Mouse (Mus musculus): ENCODE results near the gene Ern1. TPM values are rescaled to one million over a fixed set of nuclear protein-coding genes. Genes with fewer than 3 reads are reported as not detected.
"Not testable (repeated sequence)": the region's sequence is repeated elsewhere in the genome, so short reads cannot be mapped to it uniquely, and the experiment has no call there.

Ern1 gene
- polyA plus RNA-seq, 1 experiment from 2014 or later = 8.2 TPM

DNA sequence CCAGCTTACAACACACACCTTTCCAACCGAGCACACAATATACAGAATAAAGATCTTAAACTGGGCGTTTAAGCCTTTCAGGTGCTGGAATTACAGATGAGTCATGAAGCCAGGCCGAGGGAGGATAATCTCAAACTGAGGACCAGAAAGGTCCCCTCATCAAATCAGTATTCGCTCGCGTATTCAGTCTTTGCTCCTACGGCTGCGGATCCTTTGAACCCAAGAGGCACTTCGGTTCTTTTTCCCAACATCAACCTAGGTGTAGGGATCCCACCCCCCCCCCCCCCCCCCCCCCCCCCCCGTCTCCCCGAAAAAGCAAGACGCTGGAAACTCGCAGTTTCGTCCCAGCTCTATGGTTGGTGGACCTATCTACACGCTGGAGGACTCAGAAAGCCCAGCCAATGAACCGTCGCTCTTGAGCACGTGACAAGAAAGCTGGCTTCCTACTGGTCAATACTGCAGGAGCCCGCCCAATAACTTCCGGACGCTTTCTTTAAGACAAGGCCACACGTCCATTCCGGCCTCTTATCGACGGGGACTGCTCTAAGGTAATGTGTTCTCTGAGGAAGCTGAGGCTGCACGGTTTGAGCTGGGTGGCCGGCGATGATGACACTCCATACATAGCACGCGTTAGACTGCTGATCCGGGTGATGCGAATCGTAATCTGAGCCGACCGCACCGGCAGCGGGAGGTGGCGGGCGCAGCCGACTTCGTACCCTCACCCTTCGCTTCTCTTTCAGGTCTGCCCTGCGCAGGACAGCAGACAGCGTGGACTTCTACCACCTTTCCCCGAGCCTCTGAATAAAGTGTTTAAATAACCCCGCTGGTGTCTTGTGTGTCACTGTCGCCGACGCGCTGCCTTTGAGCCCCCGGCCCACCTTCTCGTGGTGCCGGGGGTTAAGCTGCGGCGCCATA is 13.0 kb upstream of the Ern1 start:
- WGBS = under 1% methylated on average over 55 of the region's 55 CpGs
- H3K27me3 ChIP-seq (ENCODE audit: low read depth, poor library complexity, severe bottlenecking) = no peaks in the 10 kb centered on the region
- H3K4me3 ChIP-seq = peak overlapping the region; percentile 87
- DNase-seq (ENCODE audit: low spot score) = peak; percentile 88
- H3K4me1 ChIP-seq = peaks cover 21% of the 10 kb centered on the region
- H3K9me3 ChIP-seq (replicated peaks) = no peaks in the 10 kb centered on the region
- H3K36me3 ChIP-seq = no peaks in the 10 kb centered on the region
- peak overlapping the region; percentile 99 for H3K27ac ChIP-seq

DNA sequence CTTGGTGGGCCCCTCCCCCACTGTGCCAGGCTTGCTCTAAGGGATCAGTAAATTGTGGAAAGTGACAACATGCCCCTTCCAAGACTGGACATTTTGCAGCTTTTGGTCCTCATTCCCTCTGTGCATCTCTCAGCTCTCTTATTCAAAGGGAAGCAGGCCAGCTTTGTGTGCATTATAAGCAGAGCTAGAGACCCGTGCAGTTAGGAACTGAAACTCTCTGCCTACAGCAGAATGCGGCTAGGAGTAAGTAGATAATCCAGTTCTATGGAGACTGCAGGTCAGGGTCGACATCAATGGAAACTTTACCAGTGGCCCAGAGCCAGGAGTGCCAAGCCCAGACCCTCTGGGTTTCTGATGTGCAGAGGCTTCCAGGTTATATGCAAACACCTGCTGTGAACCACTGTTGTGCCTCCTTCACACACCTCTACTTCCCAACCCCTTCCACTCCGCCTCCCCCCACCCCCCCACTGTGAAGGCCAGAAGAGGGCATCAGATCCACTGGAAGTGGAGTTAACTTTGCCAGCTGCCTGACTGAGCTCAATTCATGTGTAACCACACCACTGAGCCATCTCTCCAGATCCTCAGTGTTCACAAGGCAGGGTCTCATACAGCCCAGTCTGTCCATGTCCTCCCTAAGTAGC is 11.2 kb upstream of the Ern1 start:
- DNase-seq (ENCODE audit: low spot score) = no peak
- Histone ChIP-seq H3K9me3 (replicated peaks) (no peaks in the 10 kb centered on the region), H3K4me1 (peaks cover 21% of the 10 kb centered on the region), H3K36me3 (no peaks in the 10 kb centered on the region), H3K4me3 (no peak overlapping the region), H3K27me3 (ENCODE audit: low read depth, poor library complexity, severe bottlenecking) (no peaks in the 10 kb centered on the region), H3K27ac (no peak overlapping the region)
- WGBS = 40% methylated on average over 4 of the region's 4 CpGs

DNA sequence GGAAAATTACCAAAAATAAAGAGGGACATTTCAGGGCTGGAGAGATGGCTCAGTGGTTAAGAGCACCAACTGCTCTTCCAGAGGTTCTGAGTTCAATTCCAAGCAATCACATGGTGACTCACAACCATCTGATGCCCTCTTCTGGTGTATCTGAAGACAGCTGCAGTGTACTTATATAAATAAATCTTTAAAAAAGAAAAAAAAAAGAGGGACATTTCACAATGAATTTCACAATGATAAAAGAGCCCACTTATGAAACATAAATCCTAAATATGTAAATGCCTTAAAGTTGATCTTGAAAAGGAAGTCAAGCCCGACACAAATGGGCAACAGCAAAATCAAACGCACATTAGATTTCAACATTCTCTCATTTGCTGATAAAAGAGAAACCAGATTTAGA is 10.3 kb upstream of the Ern1 start:
- Histone ChIP-seq H3K27ac (no peak overlapping the region), H3K27me3 (ENCODE audit: low read depth, poor library complexity, severe bottlenecking) (no peaks in the 10 kb centered on the region), H3K36me3 (no peaks in the 10 kb centered on the region), H3K4me3 (no peak overlapping the region), H3K9me3 (replicated peaks) (no peaks in the 10 kb centered on the region), H3K4me1 (peaks cover 18% of the 10 kb centered on the region)
- 92% methylated on average over 2 of the region's 2 CpGs for WGBS
- no peak for DNase-seq (ENCODE audit: low spot score)

DNA sequence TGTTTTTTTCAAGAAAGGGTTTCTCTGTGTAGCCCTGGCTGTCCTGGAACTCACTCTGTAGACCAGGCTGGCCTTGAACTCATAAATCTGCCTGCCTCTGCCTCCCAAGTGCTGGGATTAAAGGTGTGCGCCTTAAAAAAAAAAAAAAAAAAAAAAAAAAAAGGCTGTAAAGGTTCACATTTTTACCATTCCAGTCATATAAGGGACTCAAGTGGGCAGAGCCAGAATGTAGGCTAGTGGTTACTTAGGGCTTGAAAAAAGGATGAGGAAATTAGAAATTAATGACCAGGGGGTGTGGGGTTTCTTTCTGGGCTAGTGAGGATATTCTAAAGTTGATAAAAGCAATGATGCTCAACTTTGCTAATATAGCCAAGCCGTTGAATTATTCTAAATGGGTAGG is 9.4 kb upstream of the Ern1 start:
- peaks cover 17% of the 10 kb centered on the region for H3K4me1 ChIP-seq
- H3K4me3 ChIP-seq; H3K27ac ChIP-seq; H3K36me3 ChIP-seq; H3K9me3 ChIP-seq (replicated peaks); DNase-seq (ENCODE audit: low spot score); H3K27me3 ChIP-seq (ENCODE audit: low read depth, poor library complexity, severe bottlenecking): not testable (repeated sequence)
- WGBS = 94% methylated on average over 2 of the region's 2 CpGs

DNA sequence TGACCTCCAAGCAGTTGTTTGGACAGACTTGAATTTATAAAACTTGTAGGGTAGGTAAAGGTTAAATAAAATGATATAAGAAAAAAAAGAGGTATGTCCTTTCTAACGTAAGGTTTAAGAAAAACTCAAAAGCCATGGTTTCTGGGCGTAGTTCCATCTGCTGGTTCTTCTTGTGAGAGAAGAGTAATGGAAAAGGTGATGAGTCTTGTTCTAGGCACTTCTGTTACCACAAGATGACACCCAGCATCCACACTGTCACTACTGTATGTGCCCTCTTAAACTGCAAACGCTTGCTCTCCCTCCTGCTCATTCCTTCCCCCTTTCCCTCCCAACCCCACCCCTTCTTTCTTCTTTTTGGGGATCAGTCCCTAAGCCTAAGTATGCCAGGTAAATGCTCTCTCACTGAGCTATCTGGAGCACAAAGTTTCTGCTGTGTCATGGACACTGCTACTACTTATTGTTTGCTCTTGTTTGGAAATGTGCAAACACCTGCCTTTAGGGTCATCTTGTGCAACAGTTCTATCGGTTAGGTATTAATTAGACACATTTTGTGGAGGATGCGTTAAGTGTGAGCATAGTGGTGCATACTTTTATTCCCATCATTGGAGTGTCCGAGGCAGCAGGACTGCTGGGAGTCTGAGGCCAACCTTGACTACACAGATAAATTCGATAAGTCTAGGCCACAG is 5.5 kb upstream of the Ern1 start:
- WGBS = 83% methylated on average over 7 of the region's 7 CpGs
- H3K27me3 ChIP-seq (ENCODE audit: low read depth, poor library complexity, severe bottlenecking) = no peaks in the 10 kb centered on the region
- no peak for DNase-seq (ENCODE audit: low spot score)

DNA sequence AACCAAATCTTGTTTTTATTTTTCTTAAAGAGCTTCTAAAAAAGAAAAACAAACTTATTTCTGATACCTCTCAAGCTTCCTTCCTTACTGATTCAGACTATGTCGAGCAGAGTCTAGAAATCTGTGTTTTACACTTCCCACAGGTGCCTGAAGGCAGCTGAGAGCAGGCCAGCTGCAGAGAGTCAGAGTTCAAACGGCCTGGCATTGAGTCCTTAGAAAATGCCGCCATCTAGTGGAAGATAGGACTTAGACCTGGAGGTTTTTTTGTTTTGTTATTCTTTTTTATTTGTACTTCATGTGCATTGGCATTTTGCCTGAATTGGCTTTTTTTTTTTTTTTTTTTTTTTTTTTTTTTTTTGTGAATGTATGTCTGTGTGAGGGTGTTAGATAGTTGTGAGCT is 3.7 kb upstream of the Ern1 start:
- Histone ChIP-seq H3K36me3 (no peaks in the 10 kb centered on the region), H3K4me1 (peaks cover 16% of the 10 kb centered on the region), H3K27ac (no peak overlapping the region), H3K4me3 (no peak overlapping the region), H3K27me3 (ENCODE audit: low read depth, poor library complexity, severe bottlenecking) (no peaks in the 10 kb centered on the region), H3K9me3 (replicated peaks) (no peaks in the 10 kb centered on the region)
- DNase-seq (ENCODE audit: low spot score) = peak; percentile 60
- under 1% methylated on average over 3 of the region's 3 CpGs for WGBS

More for the DNA sequence above, 5.5 kb upstream of the Ern1 start:
- no peak overlapping the region for H3K27ac ChIP-seq
- peaks cover 11% of the 10 kb centered on the region for H3K4me1 ChIP-seq
- no peak overlapping the region for H3K4me3 ChIP-seq
- H3K9me3 ChIP-seq (replicated peaks) = no peaks in the 10 kb centered on the region
- H3K36me3 ChIP-seq = no peaks in the 10 kb centered on the region

DNA sequence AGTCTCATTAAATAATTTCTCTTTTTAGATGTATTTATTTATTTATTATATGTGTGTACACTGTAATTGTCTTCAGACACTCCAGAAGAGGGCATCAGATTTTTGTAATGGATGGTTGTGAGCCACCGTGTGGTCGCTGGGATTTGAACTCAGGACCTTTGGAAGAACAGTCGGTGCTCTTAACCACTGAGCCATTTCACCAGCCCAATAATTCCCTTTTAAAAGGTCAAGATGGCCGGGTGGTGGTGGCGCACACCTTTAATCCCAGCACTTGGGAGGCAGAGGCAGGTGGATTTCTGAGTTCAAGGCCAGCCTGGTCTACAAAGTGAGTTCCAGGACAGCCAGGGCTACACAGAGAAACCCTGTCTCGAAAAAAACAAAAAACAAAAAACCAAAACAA is 2.9 kb upstream of the Ern1 start:
- H3K36me3 ChIP-seq; H3K4me3 ChIP-seq; H3K27ac ChIP-seq; DNase-seq (ENCODE audit: low spot score); H3K9me3 ChIP-seq (replicated peaks); H3K27me3 ChIP-seq (ENCODE audit: low read depth, poor library complexity, severe bottlenecking): not testable (repeated sequence)
- 91% methylated on average over 6 of the region's 6 CpGs for WGBS
- H3K4me1 ChIP-seq = peaks cover 23% of the 10 kb centered on the region

DNA sequence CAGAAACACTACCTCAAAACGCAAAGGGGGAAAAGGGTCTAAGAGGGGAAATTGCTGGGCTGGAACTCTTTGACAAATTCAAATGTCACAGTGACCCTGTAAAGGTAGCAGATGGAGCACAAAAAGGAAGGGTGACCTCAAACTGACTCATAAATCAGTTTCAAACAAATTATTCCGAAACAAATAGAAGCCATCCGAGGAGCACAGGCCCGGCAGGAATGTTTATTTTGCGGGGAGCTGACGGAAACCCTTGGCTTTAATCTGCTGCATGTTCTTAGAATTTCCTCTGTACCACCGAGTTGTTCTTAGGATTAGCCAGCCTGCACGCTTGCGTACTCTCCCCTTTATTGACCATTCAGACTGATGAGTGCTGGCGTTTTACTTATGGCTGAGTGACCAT is 2.4 kb upstream of the Ern1 start:
- no peaks in the 10 kb centered on the region for H3K9me3 ChIP-seq (replicated peaks)
- WGBS = 51% methylated on average over 10 of the region's 10 CpGs
- DNase-seq (ENCODE audit: low spot score) = no peak
- H3K27me3 ChIP-seq (ENCODE audit: low read depth, poor library complexity, severe bottlenecking) = no peaks in the 10 kb centered on the region
- no peaks in the 10 kb centered on the region for H3K36me3 ChIP-seq
- peaks cover 23% of the 10 kb centered on the region for H3K4me1 ChIP-seq
- H3K4me3 ChIP-seq = no peak overlapping the region
- H3K27ac ChIP-seq = no peak overlapping the region

DNA sequence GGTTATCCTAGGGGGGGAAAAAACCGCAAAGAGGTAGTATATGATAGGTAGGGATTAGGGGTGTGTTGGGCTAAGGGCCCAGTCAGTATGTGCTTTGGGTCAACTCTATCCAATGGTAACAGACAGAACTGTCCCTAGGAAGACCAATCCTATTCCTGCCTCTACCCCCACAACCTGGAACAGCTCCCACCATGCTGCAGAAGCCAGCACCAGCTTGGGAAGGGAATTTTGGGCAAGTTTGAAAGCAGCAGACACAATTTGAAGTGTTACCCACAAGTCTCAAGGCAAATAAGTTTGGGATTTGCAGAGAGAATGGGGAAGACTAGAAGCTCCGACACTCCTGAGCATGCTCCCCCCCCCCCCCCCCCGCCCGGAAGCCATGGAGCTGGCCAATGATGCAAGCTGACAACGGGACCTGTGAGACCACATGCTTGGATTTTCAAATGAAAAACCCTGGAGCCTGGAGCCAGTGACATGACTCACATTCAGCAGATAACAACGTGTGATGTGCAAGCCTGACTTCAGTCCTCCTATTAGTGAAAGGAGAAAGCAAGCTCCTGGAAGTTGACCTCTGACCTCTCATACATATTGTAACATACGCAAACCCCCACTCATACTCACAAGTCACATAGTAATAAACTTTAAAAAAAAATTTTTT is 1.5 kb upstream of the Ern1 start:
- H3K27ac ChIP-seq = no peak overlapping the region
- no peak for DNase-seq (ENCODE audit: low spot score)
- H3K4me1 ChIP-seq = peaks cover 23% of the 10 kb centered on the region
- no peaks in the 10 kb centered on the region for H3K27me3 ChIP-seq (ENCODE audit: low read depth, poor library complexity, severe bottlenecking)
- no peaks in the 10 kb centered on the region for H3K9me3 ChIP-seq (replicated peaks)
- H3K4me3 ChIP-seq = no peak overlapping the region
- WGBS = 64% methylated on average over 7 of the region's 7 CpGs
- H3K36me3 ChIP-seq = no peaks in the 10 kb centered on the region

DNA sequence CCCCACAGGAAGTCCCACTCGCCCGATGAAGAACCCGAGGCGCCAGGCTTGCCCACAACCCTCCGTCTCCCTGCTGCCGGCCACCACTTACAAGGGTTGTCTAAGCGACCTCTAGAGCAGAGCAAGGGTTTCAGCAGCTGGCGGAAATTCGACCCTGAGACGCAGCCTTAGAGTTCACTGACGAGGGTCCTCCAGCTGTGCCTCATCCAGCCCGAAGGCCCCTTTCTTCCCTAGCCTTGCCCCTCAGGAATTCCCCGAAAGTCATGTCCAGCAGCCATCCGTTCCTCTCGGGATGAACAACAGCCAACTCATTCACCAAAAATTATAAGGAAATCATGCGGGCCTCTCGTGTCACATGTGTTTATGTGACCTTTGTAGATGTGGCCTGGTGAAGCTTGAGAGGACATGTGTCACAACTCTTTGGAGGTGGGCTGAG is 492 bp upstream of the Ern1 start:
- no peaks in the 10 kb centered on the region for H3K9me3 ChIP-seq (replicated peaks)

DNA sequence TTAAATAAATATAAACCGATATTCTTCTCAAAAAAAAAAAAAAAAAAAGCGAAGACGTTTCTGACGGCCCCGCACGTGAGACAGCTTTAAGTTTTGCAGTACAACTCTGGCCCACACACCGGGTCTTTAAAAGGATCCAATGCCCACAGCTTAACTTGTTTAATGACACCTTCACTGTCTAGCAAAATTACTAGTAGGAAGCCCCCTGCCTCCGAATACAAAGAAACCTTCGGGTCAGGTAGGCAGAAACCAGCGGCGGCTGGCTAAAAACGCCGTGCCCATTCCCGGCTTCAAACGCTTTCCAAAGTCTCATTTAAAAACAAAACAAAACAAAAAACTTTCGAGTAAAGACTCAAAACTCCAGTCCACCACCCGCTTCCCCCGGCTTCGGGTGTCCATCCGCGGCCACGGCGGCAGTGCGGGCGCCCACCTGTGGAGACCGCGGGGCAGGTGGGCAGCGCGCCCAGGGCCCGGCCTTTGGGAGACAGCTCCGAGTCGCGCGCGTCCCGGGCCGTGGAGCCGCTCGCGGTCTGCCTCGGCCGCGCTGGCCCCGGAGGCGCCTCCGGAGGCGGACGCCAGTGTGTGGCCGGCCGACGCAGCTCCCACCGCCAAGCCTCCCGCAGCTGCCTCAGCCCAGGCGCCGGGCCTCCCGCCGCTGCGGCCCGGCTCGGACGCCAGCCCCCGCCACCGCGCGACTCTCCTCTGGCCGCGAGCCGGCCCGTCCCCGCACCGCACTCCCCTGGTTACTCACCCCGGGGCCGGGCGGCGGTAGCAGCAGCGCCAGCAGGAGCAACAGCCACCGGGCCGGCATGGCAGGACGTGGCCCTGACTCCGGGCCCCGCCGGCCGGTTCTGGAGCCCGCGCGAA is 553 bp downstream of the Ern1 start:
- H3K4me1 ChIP-seq = peaks cover 23% of the 10 kb centered on the region
- no peaks in the 10 kb centered on the region for H3K36me3 ChIP-seq
- no peak for DNase-seq (ENCODE audit: low spot score)
- H3K27ac ChIP-seq = peak overlapping the region; percentile 90
- H3K9me3 ChIP-seq (replicated peaks) = no peaks in the 10 kb centered on the region
- under 1% methylated on average over 86 of the region's 86 CpGs for WGBS
- H3K27me3 ChIP-seq (ENCODE audit: low read depth, poor library complexity, severe bottlenecking) = no peaks in the 10 kb centered on the region
- peak overlapping the region; percentile 95 for H3K4me3 ChIP-seq

More for the DNA sequence above, 492 bp upstream of the Ern1 start:
- no peak for DNase-seq (ENCODE audit: low spot score)
- 16% methylated on average over 17 of the region's 17 CpGs for WGBS
- Histone ChIP-seq H3K36me3 (no peaks in the 10 kb centered on the region), H3K4me1 (peaks cover 23% of the 10 kb centered on the region), H3K4me3 (peak overlapping the region; percentile 95), H3K27me3 (ENCODE audit: low read depth, poor library complexity, severe bottlenecking) (no peaks in the 10 kb centered on the region), H3K27ac (peak overlapping the region; percentile 90)
